Mouse (Mus musculus): Measurements from ENCODE around the gene Clmp. TPM values are rescaled to one million over a fixed set of nuclear protein-coding genes. Genes with fewer than 3 reads are reported as not detected.
A peak's percentile ranks its signal among the peaks of the same experiment; 100 is the strongest.

The Clmp gene
- total RNA-seq, 2 experiments from 2014 or later, result 3.7 to 5.6 TPM

DNA sequence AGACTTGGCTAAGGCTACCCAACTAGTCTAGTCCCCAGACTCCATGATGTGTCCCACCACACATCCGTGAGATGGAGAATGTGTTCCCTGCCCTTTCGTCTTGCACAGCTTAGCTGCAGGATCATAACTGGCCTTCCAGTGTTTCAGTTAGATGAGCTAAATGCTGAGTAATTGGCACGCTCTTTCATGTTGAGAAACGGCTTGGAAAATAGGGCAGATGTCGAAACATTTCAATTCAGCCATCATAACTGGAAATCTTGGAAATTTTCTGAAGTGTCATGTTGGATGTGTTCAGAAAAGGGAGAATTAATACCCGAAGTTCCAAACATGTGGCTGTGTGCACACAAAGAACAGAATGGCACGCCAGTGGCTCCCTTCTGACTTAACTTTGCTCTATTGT is 4.7 kb downstream of the Clmp start:
- DNase-seq (ENCODE audit: low spot score), result peak; percentile 59

DNA sequence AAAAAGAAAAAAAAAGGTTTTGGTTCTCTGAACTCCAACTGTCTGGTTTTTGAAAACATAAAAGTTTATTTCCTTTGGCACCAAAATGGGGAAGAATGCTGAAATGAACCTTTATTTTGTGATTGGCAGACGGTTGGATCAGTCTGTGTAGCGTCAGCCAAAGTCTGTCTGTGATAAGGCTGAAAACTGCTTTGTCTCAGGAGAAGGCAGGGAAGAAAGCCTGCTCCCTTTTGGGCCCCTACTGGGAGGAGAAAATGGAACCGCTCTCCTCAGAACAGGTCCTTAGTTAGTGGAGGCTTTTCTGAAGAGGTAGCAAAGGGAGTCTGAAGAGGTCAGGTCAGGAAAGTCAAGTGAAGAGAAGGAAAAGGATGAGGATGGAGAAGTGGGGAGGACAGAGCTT is 7.3 kb downstream of the Clmp start:
- DNase-seq (ENCODE audit: low spot score), result no peak

DNA sequence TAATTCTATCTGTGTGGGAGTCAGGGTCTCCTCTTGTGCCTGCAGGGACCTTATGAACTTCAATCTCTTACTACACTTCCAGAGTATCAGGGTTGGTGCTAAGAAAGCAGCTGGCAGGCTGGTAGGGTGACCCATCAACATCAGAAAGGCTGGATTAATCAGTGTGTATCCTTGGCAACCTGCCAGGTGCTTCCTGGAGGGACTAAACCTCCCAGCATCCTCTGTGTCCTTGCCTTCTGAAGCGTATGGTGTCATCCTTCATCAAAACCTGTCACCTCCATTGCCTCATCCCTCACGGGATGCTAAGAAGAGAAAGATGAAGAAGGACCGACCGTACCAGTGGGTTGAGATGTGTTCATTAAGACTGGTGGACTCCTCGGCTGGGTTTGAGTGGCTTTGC is 8.0 kb downstream of the Clmp start:
- DNase-seq (ENCODE audit: low spot score), result no peak

DNA sequence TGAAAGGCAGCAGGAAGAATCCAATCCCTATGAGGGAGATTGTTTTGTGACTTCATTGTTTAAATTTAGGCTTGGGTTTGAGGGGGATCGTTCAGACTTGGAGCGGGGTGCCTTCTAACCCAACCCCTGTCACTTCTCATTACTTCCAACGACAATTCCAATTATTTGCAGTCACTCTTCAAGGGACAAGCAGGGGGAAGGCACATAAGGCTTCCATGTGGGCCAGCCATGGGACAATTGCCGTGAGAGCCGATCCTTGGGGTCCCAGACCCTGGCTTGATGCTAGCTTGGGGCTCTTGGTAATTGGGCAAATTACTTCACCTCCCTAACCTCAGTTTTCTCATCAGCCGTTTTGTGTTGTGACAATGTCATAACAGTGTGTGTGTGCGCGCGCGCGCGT is 8.5 kb downstream of the Clmp start:
- DNase-seq (ENCODE audit: low spot score), result no peak

DNA sequence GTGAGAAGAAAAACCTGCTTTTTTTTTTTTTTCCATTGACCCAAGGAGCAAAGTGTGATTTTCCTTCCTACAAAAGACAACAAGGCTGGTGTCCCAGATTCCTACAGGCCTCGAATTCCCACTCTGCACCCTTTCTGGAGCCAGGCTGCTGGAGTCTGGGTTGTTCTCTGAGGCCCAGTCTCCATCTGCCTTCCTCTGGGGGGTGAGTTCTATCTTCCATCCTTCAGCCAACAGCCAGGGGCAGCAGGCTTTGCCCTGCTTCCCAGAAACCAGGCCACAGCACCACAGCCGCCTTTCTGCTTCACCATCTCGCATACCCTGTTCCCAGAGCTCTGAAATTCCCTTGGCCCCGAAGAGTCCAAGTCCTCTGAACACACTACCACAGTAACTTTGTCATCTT is 10.3 kb downstream of the Clmp start:
- no peak for DNase-seq (ENCODE audit: low spot score)

DNA sequence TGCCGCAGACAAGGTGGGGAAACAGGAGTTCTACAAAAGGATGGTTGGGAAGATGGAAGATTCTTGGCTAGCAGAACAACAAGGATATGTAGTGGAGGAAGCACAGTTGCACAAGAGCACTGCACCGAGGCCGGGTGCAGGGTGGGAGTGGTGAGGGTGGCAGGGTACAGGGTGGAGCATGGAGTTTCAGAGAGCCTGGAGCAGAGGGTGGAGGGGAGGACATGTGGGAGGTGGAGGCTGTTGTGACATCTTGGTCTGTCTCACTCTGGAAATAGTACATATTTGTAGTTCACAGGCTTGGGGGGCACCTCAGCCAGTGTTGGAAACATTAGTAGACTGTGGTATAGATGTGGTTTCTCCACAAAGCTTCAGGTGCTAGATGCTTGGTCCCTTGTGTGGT is 13.4 kb downstream of the Clmp start:
- peak; percentile 15 for DNase-seq (ENCODE audit: low spot score)

DNA sequence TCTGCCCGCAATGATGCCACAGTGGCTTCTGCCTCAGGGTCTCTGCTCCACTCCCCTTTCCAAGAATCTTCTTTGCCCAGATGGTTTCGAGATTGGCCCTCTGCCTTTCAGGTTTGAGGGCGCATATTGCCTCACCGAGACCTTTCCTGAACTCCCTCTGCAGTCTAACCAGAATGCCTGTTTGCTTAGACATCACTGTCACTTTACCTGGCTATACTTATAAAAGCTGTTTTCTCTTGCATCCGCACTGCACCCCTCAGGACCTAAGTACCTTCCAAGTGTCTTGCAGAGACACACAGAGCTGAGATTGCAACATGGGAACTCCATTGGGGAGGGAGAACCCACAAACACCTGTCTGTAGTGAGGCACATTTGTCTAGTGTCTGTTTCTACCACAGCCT is 14.5 kb downstream of the Clmp start:
- DNase-seq (ENCODE audit: low spot score), result no peak

DNA sequence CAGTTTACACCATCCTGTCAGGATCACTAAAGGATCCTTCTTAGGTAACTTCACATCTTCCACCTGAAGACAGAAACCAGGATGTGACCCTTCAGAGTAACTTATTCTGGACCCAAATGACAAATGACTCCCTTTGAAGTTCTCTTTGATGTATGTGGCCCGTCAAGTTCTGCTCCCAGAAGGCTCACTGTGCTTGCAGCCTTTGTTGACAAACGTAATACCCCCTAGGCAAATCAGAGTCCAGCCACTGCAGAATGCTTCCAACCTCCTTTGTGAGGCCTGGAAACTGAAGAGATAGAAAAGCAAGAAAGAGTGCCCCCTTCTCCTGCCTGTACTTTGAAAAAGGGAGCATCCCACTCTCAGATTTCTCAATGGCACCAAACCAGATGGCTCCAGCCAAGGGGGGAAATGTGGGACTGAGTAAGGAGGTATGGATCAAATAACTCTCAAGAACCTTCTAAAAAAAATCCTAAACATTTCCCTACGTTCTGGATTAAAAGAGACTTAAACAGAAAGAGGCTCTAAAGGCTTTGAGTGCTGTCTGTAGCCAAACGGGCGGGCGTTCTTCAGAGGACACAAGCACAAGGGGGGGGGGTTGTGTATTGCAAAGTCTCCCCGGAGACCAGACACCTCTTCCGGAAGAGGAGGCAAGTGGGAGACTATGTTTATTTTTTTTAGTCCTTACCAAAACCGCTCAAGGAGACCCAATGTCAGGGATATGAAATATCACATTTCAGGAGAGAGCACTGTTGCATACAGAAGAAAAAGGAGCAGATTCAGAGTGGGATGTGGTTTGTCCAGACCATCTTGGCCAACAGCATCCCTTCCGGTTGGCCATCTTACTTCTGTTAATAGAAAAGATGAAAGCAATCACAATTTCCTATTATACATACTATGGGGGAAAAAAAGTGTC is 18.9 kb downstream of the Clmp start:
- no peak for DNase-seq (ENCODE audit: low spot score)

DNA sequence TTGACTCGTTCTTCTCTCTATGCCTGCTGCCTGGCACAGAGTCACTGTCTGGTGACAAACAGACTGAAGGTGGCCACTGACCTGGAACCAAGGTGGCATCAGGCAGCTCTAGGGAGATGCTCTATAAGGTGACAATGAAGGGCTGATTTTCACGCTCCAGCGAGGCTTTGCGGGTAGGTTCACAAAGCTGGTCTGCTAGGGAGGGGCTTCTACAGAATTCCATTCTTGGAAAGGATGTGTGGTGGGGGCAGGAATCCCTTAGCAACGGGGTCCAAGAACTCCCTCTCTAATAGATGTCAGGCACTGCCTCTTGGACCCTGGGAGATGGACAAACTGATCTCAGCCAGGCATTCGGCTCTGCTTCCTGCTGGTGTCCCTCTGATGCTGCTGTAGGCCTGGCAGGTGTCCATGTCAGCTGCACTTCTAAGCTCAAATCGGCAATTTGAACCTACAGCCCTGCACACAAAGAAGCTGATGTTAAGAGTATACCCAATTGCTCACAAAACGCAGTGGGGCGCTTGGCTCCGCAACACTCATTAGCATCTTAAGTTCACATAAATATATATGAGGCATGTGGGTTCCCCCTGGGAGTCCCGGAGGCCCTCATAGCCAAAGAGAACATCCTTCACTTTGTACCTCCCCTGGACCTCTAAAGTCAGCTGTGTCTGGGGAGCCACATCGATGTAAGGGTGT is 22.8 kb downstream of the Clmp start:
- DNase-seq (ENCODE audit: low spot score), result no peak

DNA sequence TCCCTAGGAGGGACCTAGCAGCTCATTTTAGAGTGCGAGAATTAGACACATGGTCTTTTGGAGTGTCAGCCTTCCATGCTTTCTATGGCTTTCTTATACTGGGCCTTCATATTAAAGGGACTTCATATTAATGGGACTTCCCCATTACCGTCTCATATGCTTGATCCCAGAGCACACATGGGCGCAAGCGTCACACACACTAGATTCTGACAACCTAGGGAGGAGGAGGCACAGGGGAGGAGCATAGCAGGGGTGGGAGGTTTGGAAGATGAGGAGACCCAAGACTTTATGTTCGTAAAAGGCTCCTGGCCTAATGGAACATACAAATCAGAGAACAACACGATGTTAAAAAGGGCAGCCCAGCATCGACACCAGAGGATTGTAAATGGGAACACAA is 23.4 kb downstream of the Clmp start:
- DNase-seq (ENCODE audit: low spot score), result no peak

DNA sequence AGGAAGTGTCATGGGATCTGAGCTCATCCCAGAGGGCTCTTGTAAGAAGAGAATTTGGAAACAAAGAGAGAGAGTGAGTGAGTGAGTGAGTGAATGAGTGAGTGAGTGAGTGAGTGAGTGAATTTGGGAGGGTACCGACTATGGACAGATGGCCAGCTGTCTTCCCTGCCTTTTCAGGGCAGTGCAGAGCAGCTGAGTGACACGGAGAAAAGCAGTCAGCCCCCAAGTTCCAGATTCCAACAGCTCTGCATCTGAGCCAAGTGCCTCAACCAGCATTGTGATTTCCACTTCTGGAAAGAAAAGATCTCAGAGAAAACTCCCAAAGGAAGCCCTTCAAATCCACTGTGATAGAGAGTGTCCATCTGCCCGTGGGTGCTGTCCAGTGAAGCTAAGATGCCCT is 23.8 kb downstream of the Clmp start:
- no peak for DNase-seq (ENCODE audit: low spot score)

DNA sequence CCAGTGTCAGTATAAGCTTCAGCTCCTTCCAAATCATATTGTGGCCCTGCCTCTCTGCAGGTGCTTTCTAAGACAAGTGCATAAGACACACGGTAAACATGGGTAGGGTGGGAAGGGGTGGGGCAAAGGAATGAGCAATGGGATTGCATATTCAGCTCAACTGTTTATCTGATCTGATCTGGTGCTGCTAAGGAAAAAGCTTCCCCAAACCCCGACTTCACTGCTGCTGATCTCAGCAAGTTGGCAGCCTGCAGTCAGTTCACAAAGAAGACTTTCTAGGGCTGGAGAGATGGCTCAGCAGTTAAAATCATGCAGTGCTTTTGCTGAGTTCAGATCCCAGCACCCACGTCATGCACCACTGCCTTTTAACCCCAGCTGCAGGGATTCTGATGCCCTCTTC is 24.2 kb downstream of the Clmp start:
- no peak for DNase-seq (ENCODE audit: low spot score)

DNA sequence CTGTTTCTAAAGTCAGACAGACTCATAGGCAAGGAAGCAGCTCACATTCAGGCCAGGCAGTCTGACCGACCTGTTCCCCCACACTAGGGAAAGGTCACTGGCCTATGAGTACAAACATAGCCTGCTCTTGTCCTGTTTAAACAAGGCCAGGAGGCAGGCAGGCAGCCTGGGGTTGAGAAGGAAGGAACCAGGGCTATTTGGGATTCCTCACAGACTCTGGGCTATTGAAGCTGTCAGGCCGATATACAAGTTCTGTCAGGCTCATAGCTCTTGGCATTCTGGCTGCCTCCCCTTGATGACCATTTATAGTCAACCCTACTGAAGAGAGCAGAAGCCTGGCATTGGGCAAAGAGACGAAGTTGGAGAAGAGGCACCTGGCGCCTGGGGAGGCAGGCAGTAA is 25.9 kb downstream of the Clmp start:
- DNase-seq (ENCODE audit: low spot score), result no peak

DNA sequence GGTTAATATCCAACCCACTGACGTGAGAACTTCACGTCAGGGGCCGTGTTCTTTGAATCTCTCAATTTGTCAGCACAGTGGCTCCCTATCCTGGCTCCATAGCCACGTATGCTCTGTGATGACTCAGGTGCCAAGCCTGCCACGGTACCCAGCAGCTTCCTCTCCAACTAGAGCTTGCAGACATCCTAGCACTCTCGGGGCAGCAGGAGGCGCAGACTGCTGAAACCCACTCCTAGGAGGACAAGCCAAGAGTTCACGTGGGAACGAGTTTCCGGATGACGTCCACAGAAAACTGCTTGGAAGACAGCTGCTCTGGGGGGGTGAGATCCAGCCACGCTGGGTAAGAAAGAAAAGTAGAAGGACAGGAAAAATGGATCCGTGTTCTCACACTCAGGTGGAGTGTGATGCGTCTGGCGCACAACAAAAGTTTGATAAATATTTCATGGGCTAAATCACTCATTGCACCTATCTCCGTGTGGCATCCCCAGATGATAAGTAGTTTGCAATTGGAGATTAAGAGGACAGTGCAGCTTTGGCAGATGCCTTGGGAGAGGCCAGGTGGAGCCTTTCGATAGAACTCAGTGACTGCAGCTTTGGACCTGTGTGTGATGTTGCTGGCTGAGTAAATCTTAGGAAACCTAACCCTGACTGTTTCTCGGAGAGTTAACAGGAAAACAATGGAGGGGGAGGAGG is 31.6 kb downstream of the Clmp start:
- DNase-seq (ENCODE audit: low spot score), result peak; percentile 26

DNA sequence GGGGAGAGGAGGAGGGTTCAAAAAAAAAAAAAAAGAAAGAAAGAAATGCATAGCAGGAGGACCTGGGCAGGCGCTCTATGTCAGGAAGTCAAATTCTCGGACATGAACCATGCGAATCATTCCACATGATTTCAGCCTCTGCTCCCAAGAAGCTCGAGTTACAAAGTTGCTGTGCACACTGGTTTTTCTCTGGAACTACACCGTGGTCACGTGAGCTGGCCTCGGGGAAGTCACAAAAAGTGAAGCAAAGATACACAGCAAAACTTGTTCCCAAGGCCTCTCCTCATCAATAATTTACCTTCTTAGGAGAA is 32.1 kb downstream of the Clmp start:
- no peak for DNase-seq (ENCODE audit: low spot score)

DNA sequence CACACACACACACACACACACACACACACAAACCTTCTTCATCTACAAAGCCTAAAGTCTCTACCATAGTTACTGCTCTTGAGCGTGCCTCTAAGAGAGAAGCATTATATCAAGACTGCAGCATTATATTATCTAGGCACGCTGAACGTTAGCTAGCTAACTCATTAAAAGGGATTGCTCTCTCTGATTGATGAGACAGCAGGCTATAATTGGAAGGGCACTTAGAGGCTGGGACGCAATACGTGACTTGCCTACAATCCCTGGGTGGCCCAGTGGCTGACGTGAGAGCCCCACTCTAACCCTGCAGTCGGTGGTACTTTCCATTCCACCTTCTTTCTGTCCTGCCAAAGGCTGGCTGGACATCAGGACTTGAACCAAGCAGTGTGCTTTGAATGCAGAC is 35.1 kb downstream of the Clmp start:
- no peak for DNase-seq (ENCODE audit: low spot score)

DNA sequence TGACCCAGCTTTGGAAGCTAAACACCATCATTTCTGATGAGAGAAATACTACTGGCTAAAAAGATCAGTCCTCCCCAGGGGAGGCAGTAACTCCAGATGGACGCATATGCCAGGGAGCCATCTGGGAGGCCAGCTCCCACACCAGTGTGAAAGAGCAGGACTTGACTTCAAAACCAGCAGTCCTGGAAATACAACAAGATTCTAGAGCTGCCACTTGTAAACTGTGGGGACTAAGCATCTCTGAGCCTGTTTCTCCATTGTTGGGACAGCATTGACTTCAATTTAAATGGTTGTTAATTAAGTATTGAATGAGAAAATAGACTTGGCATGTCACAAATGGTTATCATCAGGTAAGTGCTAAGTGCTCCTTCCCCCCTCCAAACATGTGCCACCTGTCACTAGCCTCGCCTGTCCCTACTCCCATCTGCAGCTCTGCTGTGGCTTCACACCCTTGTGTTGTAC is 37.6 kb downstream of the Clmp start:
- DNase-seq (ENCODE audit: low spot score), result no peak

DNA sequence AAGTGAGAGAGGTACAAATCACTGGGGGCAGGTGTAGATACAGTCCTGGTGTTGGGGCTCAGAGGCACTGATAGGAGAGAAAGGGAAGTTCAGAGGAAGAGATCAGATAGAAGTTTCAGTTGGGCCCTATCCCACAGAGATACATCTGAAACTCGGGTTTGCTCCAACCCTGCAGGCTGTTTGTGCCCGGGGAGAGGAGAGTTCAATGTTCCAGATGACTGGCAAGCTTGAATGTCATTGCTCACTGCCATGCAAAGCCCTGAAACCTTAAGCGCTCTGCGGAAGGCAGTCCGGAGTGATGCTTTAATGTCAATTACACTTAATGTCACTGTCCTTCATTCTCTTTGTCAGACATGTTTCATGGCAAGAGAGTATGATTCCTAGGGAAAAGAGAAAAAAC is 39.2 kb downstream of the Clmp start:
- no peak for DNase-seq (ENCODE audit: low spot score)

DNA sequence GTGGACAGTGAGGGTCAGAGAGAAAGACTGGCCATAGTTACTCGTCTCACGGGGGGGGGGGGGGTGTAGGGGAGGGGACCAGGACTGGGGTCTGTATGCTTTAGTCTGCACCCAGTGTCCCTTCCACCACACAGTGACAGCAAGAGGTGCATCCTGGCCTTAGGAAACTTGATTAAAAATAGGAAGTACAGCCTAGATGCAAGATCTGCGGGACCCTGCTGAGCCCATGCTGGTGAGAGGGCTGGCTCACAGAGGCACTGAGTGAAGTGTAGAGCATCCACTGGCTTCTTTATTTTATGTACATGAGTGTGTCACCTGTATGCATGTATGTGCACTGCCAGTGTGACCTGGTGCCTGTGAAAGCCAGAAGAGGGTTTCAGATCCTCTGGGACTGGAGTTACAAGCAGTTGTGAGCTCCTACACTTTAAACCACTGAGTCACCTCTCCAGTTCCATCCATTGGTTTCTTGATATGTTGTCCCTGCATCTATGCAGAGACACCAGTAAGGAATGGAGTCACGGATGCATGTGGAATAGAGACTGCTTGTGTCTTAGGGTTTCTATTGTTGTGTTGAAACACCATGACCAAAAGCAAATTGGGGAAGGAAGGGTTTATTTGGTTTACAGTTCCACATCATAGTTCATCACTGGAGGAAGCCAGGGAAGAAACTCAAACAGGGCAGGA is 41.5 kb downstream of the Clmp start:
- no peak for DNase-seq (ENCODE audit: low spot score)

DNA sequence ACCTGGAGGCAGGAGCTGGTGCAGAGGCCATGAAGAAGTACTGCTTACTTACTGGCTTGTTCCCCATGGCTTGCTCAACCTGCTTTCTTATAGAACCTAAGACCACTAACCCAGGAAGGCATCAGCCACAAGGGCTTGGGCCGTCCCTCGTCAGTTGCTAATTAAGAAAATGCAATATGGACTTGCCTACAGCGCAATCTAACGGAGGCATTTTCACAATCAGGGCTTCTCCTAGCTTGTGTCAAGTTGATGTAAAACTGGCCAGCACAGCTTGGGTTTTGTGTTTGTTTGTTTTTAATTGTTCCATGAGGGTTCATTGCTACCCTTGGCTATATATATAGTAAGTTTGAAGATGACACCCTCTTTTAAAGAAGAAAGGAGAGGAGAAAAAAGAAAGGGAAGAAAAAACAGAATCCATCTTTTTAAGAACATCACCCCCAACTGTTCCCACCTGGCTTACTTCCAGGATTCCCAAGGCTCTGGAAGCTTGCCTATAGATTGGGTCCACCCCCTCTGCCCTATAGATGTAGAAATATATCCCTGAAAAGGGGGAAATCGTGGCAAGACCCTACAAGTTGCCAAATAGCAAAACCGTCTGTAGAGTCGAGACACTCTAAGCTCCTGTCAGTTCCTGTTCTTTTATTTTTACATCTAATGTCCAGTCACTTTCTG is 42.2 kb downstream of the Clmp start:
- DNase-seq (ENCODE audit: low spot score), result no peak

DNA sequence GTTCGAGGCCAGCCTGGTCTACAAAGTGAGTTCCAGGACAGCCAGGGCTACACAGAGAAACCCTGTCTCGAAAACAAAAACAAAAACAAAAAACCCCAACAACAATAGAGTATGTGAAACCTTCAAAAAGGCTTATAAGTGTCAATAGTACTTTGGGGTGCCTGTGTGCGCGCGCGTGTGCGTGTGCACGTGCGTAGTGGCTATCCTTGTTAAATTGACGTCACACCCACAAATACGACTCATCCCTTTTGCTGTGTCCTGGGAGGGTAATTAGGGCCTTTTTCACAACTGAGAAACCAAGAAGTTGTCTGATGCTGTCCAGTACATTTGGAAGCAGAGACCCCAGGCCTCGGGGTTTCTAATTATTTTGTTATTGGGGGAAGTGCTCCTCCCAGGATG is 44.5 kb downstream of the Clmp start:
- no peak for DNase-seq (ENCODE audit: low spot score)

Measured in gastrocnemius, adult 18-20 months (tissue).